Mouse (Mus musculus) liver, adult 2 months (tissue): ENCODE measurements around the gene Tnfaip3. TPM values are rescaled to one million over a fixed set of nuclear protein-coding genes. Genes with fewer than 3 reads are reported as not detected.

ENCODE experiments used
- DNase-seq: peaks from one replicate; pipeline ENCODE4 v3.0.0-alpha.2; 2011; ENCODE audit warnings: low read depth, low spot score; ENCODE audit errors: extremely low read depth
- H3K27ac ChIP-seq: fragments of 200-500 bp; replicated peaks from 2 replicates; pipeline ENCODE4 v1.5.1; 2012; ENCODE audit warnings: low read depth, mild to moderate bottlenecking, control low read depth, inconsistent platforms, low read length; ENCODE audit not compliant: insufficient read depth
- H3K27me3 ChIP-seq: fragments of 200-500 bp; 2 replicates; pipeline ENCODE4 v1.6.1; 2012; ENCODE audit warnings: mild to moderate bottlenecking, moderate library complexity, low read length, inconsistent platforms; ENCODE audit not compliant: control insufficient read depth, insufficient read depth
- H3K36me3 ChIP-seq: fragments of 200-500 bp; 2 replicates; pipeline ENCODE4 v1.6.1; 2012; ENCODE audit warnings: low read length, inconsistent platforms; ENCODE audit not compliant: control insufficient read depth, insufficient read depth
- H3K4me1 ChIP-seq: fragments of 200-500 bp; 2 replicates; pipeline ENCODE4 v1.6.1; 2011; ENCODE audit warnings: low read length; ENCODE audit not compliant: control insufficient read depth, insufficient read depth
- H3K4me3 ChIP-seq: fragments of 200-500 bp; 2 replicates; pipeline ENCODE4 v1.5.1; 2011; ENCODE audit warnings: low read depth, mild to moderate bottlenecking, control low read depth, low read length, moderate library complexity; ENCODE audit not compliant: insufficient read depth
- H3K79me2 ChIP-seq: fragments of 200-500 bp; 2 replicates; pipeline ENCODE4 v1.6.1; 2012; ENCODE audit warnings: inconsistent platforms, mild to moderate bottlenecking, low read length, moderate library complexity; ENCODE audit not compliant: control insufficient read depth, insufficient read depth
- H3K9ac ChIP-seq: fragments of 200-500 bp; 2 replicates; pipeline ENCODE4 v1.6.1; 2012; ENCODE audit warnings: low read depth, mild to moderate bottlenecking, control low read depth, inconsistent platforms, low read length
- CTCF ChIP-seq: fragments of 200-500 bp; IDR thresholded peaks from 2 replicates; pipeline ENCODE4 v1.5.1; 2011; ENCODE audit warnings: low read depth, low read length, control low read depth
- POLR2A ChIP-seq: fragments of 200-500 bp; IDR thresholded peaks from 2 replicates; pipeline ENCODE4 v1.6.1; 2011; ENCODE audit warnings: low read length, control low read depth; ENCODE audit not compliant: insufficient read depth; ENCODE audit errors: extremely low read depth
- WGBS: fragments of 180-500 bp; shearing (Covaris S2); methylation state at CpG from one replicate; pipeline ENCODE4 v1.1.7; 2018; 5-methylcytosine and 5-hydroxymethylcytosine counted together
- polyA plus RNA-seq: library from polyadenylated mRNA; depleted of rRNA; stranded (reverse); fragments of >200 nt; gene quantifications from 2 replicates; pipeline ENCODE4 v1.2.3, GENCODE M21; 2012
- total RNA-seq: library from RNA; depleted of rRNA; stranded (reverse); fragments of >200 nt; gene quantifications from 2 replicates; pipeline ENCODE4 v1.2.3, GENCODE M21; 2014

Tnfaip3 gene
- total and polyA plus RNA-seq, 2 experiments: 0.59 to 2.5 TPM

GRCm38 (mm10) chr10:19012616-19013015 is 2.8 kb downstream of the Tnfaip3 start:
- Histone ChIP-seq H3K36me3 (no peaks in the 10 kb centered on the region), H3K27me3 (no peaks in the 10 kb centered on the region), H3K27ac (no peak overlapping the region), H3K79me2 (peaks cover 6% of the 10 kb centered on the region; the same call in 1 of the 2 replicates), H3K4me3 (no peak overlapping the region), H3K4me1 (peaks cover 11% of the 10 kb centered on the region), H3K9ac (no peak overlapping the region)
- DNase-seq: no peak
- TF ChIP-seq CTCF (no peak), POLR2A (no peak)
- 96% methylated on average over 3 of the region's 3 CpGs for WGBS

DNA sequence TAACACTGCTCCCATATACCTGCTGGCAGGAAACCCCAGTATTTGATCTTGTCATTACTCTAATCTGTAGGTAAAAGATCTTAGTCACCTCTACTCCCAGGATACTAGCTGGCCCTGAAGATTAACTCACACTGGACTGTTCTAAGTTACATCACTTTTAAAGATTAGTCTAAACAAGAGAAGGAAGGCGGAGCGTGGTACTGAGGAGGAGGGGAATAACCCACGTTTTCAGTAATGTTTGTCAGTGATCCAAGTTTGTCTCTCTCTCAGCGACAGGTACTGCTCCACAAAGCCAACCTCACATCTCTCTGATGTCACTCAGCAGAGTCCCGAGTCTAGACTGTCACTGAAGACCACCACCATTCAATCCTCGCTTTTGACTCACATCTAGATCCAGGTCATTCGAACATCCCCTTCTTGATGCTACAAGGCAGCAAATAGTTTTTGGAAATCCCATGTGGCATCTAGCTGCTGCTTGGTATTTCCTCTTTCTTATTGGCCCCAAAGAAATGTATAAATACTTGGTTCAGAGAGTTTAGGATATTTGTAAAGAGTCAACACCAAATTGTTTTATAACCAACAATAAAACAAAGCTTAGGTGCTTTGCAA is 3.5 kb downstream of the Tnfaip3 start:
- DNase-seq: peak; percentile 26
- Histone ChIP-seq H3K79me2 (peaks cover 6% of the 10 kb centered on the region; the same call in 1 of the 2 replicates), H3K27ac (no peak overlapping the region), H3K9ac (no peak overlapping the region), H3K36me3 (peaks cover 2% of the 10 kb centered on the region; the same call in 1 of the 2 replicates), H3K4me1 (peaks cover 11% of the 10 kb centered on the region), H3K27me3 (no peaks in the 10 kb centered on the region), H3K4me3 (no peak overlapping the region)
- TF ChIP-seq POLR2A (no peak), CTCF (no peak)
- WGBS: 51% methylated on average over 7 of the region's 7 CpGs

GRCm38 (mm10) chr10:19010414-19010813 is 5.0 kb downstream of the Tnfaip3 start:
- no peak for DNase-seq
- TF ChIP-seq POLR2A (no peak), CTCF (no peak)
- H3K27ac ChIP-seq: no peak overlapping the region
- H3K9ac ChIP-seq: no peak overlapping the region
- H3K27me3 ChIP-seq: no peaks in the 10 kb centered on the region
- H3K4me3 ChIP-seq: no peak overlapping the region
- 94% methylated on average over 8 of the region's 8 CpGs for WGBS
- peaks cover 11% of the 10 kb centered on the region for H3K4me1 ChIP-seq
- H3K79me2 ChIP-seq: peaks cover 6% of the 10 kb centered on the region; the same call in 1 of the 2 replicates
- peaks cover 13% of the 10 kb centered on the region; the same call in 1 of the 2 replicates for H3K36me3 ChIP-seq

- peak; percentile 97 for DNase-seq
- H3K36me3 ChIP-seq: peaks cover 22% of the 10 kb centered on the region
- peaks cover 6% of the 10 kb centered on the region; the same call in 1 of the 2 replicates for H3K79me2 ChIP-seq
- no peak overlapping the region for H3K9ac ChIP-seq
- WGBS: 5% methylated on average over 8 of the region's 8 CpGs
- H3K27ac ChIP-seq: peak overlapping the region; percentile 44; the same call in 1 of the 2 replicates
- peaks cover 9% of the 10 kb centered on the region for H3K4me1 ChIP-seq
- no peak overlapping the region for H3K4me3 ChIP-seq
- no peaks in the 10 kb centered on the region for H3K27me3 ChIP-seq
- TF ChIP-seq POLR2A (no peak), CTCF (no peak)
These were observed 6.2 kb downstream of the Tnfaip3 start for GRCm38 (mm10) chr10:19009186-19009672.

DNA sequence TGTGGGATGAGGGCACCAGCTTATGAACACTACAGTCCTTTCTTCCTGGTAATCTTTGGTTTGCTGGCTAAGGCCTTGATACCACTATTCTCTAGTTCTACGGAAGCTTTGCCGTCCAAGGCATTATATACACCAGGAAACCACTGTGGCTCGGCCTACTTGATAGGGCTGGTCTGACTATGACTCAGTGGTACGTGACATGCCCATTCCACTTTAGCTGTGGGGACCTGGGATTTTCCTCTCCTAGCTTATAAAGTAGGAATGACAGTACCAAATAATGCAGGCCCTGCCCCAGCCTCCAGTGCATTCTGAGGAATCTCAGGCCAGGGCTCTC is 6.9 kb downstream of the Tnfaip3 start:
- Histone ChIP-seq H3K27me3 (no peaks in the 10 kb centered on the region), H3K36me3 (peaks cover 28% of the 10 kb centered on the region), H3K4me1 (peaks cover 7% of the 10 kb centered on the region), H3K27ac (peak overlapping the region; percentile 71), H3K79me2 (peaks cover 6% of the 10 kb centered on the region; the same call in 1 of the 2 replicates), H3K4me3 (no peak overlapping the region), H3K9ac (no peak overlapping the region)
- DNase-seq: no peak
- 94% methylated on average over 4 of the region's 4 CpGs for WGBS
- TF ChIP-seq POLR2A (no peak), CTCF (no peak)
